Mouse (Mus musculus) heart, adult 9 months (tissue): ENCODE data around the gene Icam4.
A peak's percentile ranks its signal among the peaks of the same experiment; 100 is the strongest.

Experiments
- DNase-seq, 2 experiments: peaks; one replicate each; pipeline ENCODE4 v3.0.0; 2022; ENCODE audit warnings: low spot score in 2 of 2

Gene Icam4

GRCm38 (mm10) chr9:21011846-21012312 is 17.3 kb upstream of the Icam4 start:
- peak; percentile 71 to 76 for DNase-seq

DNA sequence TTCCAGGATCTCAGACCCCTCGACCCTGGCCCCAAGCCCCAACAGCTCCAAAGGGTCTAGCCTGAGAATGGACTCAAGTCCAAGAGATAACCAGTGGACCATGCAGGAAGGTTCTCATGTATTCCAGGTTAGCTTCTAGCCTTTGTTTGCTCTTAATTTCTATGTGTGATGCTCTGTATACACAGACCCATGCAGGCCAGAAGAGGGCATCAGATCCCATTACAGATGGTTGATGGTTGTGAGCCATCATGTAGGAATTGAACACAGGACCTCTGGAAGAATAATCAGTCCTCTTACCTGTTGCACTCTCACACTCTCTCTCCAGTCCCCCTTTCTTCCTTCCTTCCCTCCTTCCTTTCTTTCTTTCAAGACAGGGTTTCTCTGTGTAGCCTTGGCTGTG is 16.8 kb upstream of the Icam4 start:
- no peak for DNase-seq

DNA sequence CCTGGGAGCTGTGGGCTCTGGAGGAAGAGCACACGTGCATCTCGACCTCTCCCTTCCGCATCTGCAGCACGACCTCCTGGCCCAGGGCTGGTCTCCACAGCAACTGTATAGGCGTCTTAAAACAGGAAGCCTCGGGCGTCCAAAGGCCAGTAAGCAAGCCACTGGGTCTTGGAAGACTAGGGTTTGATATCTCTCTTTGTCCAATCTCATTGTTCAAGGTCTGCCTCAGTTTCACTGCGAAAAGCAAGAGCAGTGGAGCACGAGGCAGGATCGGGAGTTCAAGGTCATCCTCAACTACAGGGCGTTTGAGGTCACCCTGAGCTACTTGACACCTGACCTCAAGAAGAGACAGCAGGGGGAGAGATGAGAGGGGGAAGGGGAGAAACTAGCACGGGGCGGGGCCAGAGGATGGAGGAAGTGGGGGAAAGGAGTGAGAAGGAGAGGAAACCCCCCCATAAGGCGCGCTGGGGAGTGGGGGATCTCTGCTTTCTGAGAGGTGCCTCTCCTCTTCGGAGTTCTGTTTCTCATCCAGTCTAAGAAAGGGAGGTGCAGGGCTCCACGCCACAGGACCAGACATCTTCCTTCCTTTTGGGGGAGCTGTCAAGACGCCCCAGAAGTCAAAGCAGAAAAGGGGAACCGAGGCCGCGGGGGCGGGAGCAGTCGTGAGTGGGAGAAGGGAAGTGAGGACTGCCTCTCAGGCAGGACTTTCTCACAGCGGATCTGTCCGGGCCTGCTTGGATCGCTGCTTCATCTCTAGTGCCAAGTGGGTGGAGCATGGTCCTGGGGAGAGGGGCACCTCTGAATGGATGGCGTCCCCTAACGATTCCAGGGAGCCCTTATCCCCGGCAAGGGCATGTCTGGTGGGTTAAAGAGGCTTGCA is 14.2 kb upstream of the Icam4 start:
- peak; percentile 81 to 82 for DNase-seq

DNA sequence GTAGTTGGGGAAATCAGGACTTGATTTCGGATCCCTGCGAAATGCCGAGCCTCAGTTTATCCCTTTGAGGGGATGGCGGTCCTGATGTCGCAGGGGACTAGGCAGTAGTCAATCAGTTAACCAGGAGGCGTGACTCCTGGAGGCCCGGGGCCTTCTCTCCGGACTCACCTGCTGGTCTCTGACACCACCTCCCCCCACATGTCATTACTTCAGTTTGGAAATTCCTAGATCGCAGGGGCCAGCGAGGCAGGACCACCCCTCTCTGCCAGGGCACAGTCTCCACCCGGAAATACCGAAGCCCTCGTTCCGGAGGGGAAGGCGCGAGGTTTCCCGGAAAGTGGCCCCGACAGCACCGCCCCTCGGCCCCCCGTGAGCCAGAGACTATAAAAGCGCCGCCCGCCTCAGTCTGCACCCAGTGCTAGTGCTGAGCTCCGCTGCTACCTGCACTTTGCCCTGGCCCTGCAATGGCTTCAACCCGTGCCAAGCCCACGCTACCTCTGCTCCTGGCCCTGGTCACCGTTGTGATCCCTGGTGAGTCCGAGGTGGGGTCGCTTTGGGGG is 13.5 kb upstream of the Icam4 start, which contains the start of gene Icam1:
TSS of gene Icam1 (plus strand) at position 415 of the 560 bp plus-strand sequence.
- DNase-seq: peak; percentile 82 to 83

DNA sequence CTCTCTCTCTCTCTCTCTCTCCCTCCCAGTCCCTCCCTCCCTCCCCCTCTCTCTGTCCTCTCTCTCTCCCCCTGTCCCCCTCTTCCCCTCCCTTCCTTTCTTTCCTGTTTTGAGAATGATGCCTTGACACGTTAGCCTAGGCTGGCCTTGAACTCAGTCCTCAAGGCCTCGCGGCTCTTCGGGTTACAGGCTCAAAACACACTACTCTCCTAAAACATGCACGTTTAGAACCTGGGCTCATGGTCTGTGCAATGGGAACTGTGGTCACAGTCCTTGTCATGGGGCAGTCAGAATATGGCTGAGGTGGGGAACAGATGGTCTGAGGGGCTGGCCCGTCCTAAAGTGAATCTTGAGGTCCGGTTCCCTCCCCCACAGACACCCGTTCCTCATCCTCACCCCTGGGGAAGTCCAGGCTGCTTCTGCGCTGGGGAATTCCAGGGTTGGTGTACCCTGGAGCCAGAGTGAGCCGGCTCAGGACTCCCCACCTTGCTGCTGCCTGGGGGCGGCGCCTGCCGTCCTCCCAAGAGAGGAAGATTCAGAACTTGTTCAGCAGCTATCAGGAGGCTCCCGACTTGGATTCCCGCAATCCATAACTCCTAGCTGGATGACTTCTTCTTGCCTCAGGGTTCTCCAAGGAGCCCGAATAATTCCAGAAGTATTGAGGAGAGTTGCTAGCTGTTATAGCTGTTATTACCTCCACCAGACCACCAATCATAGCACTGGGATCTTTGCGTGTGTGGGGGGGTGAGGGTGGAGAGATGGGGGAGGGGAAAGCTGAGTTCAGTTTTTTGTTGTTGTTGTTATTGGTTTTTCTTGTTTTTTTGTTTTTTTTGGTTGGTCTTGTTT is 12.6 kb upstream of the Icam4 start:
- DNase-seq: peak in 1 of 2 experiments; percentile 44

DNA sequence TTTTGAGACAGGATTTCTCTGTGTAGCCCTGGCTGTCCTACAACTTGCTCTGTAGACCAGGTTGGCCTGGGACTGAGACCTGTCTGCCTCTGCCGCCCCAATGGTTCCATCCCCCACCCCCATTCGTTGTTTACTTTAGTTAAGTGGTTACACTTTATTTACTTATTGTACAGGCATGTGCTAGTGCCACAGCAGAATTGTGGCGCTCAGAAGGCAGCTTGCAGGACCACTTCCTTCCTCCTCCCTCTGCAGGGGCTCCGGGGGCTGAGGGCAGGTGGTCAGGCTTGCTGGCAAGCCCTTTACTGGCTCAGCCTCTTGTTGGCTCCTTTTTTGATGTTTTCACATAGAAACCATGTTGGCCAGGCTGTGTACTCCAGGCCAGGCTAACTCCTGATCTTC is 12.0 kb upstream of the Icam4 start:
- DNase-seq: no peak

- DNase-seq: no peak
Observed at GRCm38 (mm10) chr9:21018600-21018999, 10.6 kb upstream of the Icam4 start.

DNA sequence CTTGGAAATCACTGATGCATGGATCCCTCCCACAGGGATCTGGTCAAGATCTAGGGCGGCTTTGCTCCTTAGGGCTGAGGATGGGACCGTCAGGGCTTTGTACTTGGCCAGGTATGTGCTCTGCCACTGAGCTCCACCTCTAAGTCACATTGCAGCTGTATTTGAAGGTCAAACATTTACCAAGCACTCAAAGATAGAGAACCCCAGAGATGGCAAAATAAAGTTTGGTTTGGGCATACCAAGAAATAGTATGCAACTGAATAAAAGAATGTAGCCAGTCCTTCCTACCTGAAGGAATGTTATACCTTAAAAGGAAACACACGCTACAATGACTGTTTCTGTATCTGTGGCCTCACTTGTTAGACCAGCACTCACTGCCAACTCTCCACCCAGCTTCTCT is 7.8 kb upstream of the Icam4 start:
- no peak for DNase-seq

GRCm38 (mm10) chr9:21022288-21022687 is 6.9 kb upstream of the Icam4 start:
- no peak for DNase-seq

GRCm38 (mm10) chr9:21022726-21023125 is 6.4 kb upstream of the Icam4 start:
- DNase-seq: no peak

- DNase-seq: no peak
Observed at GRCm38 (mm10) chr9:21025258-21025810, 3.8 kb upstream of the Icam4 start.

DNA sequence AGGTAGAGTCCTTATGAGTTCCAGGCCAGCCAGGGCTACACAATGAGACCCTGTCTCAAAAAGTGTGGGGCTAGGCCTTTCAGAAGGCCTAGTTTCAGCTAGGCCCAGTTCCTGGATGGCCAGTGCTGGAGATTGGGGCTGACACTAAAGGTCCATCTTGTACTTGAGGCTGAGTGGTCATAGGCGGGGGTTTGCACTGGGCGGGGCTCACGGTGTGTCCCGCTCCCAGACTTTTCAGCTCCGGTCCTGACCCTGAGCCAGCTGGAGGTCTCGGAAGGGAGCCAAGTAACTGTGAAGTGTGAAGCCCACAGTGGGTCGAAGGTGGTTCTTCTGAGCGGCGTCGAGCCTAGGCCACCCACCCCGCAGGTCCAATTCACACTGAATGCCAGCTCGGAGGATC is 2.3 kb upstream of the Icam4 start:
- no peak for DNase-seq

DNA sequence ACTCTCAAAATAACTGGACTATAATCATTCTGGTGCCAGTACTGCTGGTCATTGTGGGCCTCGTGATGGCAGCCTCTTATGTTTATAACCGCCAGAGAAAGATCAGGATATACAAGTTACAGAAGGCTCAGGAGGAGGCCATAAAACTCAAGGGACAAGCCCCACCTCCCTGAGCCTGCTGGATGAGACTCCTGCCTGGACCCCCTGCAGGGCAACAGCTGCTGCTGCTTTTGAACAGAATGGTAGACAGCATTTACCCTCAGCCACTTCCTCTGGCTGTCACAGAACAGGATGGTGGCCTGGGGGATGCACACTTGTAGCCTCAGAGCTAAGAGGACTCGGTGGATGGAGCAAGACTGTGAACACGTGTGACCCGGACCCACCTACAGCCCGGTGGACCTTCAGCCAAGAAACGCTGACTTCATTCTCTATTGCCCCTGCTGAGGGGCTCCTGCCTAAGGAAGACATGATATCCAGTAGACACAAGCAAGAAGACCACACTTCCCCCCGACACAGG is 1.3 kb upstream of the Icam4 start:
- no peak for DNase-seq

DNA sequence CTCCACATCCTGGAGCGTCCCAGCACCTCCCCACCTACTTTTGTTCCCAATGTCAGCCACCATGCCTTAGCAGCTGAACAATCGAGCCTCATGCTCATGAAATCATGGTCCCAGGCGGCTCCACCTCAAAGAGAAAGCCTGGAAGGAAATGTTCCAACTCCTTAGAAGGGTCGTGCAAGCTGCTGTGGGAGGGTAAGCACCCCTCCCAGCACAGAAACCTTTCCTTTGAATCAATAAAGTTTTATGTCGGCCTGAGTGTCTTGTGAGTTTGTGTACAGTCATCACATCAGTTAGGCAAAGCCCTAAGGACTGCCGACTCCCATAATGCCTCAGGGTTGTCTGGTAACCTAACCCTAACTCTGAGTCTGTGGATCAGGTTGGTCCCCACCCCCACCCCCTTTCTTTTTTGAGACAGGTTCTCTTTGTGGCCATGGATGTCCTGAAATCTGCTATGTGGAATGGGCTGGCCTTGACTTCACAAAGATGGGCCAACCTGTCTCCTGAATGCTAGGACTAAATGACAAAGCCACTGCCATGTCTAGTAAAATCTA is 538 bp upstream of the Icam4 start:
- no peak for DNase-seq

DNA sequence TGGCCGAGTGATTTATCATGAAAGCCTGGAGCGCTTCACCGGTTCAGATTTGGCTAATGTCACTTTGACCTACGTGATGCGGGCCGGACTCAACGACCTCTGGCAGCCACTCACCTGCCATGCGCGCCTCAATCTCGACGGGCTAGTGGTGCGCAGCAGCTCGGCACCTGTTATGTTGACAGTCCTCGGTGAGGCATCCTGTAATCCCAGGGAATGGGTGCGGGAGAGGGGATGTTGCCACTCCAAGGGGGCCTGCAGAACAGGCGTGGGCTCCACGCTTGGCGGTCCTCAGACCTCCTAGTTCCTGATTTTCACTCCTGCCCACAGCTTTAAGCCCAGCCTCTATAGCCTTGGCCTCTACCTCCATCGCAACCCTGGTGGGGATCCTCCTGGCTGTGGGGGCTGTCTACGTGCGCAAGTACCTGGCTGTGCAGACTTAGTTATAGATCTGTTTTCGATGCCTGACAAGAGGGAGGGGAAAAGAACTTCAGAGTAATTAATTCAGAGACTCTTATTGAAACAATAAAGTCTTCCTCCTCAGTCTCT is 955 bp downstream of the Icam4 start:
- no peak for DNase-seq

GRCm38 (mm10) chr9:21030781-21031250 is 1.6 kb downstream of the Icam4 start:
- peak; percentile 90 to 91 for DNase-seq

- peak; percentile 71 to 74 for DNase-seq
Observed at GRCm38 (mm10) chr9:21031251-21031895, 2.2 kb downstream of the Icam4 start.

GRCm38 (mm10) chr9:21031896-21032351 is 2.8 kb downstream of the Icam4 start, which contains the start of gene Icam5:
Icam5 (plus strand) TSS chr9:21032073.
- DNase-seq: no peak

DNA sequence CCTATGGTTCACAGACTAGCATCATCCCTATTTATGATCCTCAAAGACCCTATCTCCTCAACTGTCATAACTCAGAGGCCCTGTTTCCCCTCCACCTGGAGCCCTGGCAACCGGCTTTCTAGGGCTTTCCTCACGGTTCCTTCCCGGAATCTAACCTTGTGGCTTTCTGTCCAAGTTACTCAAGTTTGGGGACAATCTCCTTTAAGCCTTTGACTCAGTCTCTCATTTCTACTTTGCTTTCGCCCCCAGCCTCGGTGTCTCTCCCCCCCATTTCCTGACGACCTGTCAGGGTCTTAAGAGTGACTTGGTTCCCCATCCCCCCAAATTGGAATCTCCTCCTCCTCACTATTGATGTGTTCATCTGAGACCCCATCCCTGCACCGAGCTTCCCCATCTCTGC is 3.3 kb downstream of the Icam4 start:
- no peak for DNase-seq

GRCm38 (mm10) chr9:21033136-21033535 is 4.0 kb downstream of the Icam4 start:
- peak; percentile 81 to 88 for DNase-seq
